Mouse (Mus musculus): ENCODE measurements at regions not wholly inside any gene's neighbourhood (a gene's known extent, or its start where the extent isn't known, plus 50 kb on each side); places are given as distances from the start of the nearest gene placed in this dataset.

GRCm38 (mm10) chr13:53903626-53904025 is 151.9 kb downstream of the Drd1 start:
- no peak overlapping the region for H3K4me2 ChIP-seq (ENCODE audit: low read depth)
- no peak for TF ChIP-seq CTCF (IDR thresholded peaks at IDR 0.05; ENCODE audit: low read depth)
- H3K36me3 ChIP-seq (ENCODE audit: insufficient read depth), result no peaks in the 10 kb centered on the region
- peak; percentile 61; the same call in 1 of the 2 replicates for ATAC-seq
- H3K9me3 ChIP-seq (ENCODE audit: low read length), result no peaks in the 10 kb centered on the region
- no peak overlapping the region for H3K27ac ChIP-seq (ENCODE audit: low read depth, low read length)
- 22% methylated on average over 7 of the region's 7 CpGs for WGBS
- H3K4me3 ChIP-seq (ENCODE audit: low read depth, low read length), result no peak overlapping the region
- no peak overlapping the region for H3K9ac ChIP-seq
- no peaks in the 10 kb centered on the region for H3K4me1 ChIP-seq (ENCODE audit: insufficient read depth)
- H3K27me3 ChIP-seq (ENCODE audit: insufficient read depth, low read length), result no peaks in the 10 kb centered on the region
- DNase-seq, result peak; percentile 24

GRCm38 (mm10) chr13:53902831-53903230 is 152.7 kb downstream of the Drd1 start:
- no peak for TF ChIP-seq CTCF (IDR thresholded peaks at IDR 0.05; ENCODE audit: low read depth)
- Histone ChIP-seq H3K36me3 (ENCODE audit: insufficient read depth) (no peaks in the 10 kb centered on the region), H3K4me2 (ENCODE audit: low read depth) (no peak overlapping the region), H3K27ac (ENCODE audit: low read depth, low read length) (no peak overlapping the region), H3K27me3 (ENCODE audit: insufficient read depth, low read length) (no peaks in the 10 kb centered on the region), H3K4me3 (ENCODE audit: low read depth, low read length) (no peak overlapping the region), H3K9me3 (ENCODE audit: low read length) (no peaks in the 10 kb centered on the region), H3K9ac (no peak overlapping the region), H3K4me1 (ENCODE audit: insufficient read depth) (no peaks in the 10 kb centered on the region)
- 60% methylated on average over 2 of the region's 2 CpGs for WGBS
- ATAC-seq, result no peak
- DNase-seq, result no peak

- DNase-seq (no peak), ATAC-seq (no peak)
- Histone ChIP-seq H3K27me3 (ENCODE audit: insufficient read depth, low read length) (no peaks in the 10 kb centered on the region), H3K9ac (no peak overlapping the region), H3K4me3 (ENCODE audit: low read depth, low read length) (no peak overlapping the region), H3K27ac (ENCODE audit: low read depth, low read length) (no peak overlapping the region), H3K4me1 (ENCODE audit: insufficient read depth) (no peaks in the 10 kb centered on the region), H3K9me3 (ENCODE audit: low read length) (no peaks in the 10 kb centered on the region), H3K36me3 (ENCODE audit: insufficient read depth) (no peaks in the 10 kb centered on the region), H3K4me2 (ENCODE audit: low read depth) (no peak overlapping the region)
- no peak for TF ChIP-seq CTCF (IDR thresholded peaks at IDR 0.05; ENCODE audit: low read depth)
- WGBS, result 77% methylated on average over 3 of the region's 3 CpGs
Observed at GRCm38 (mm10) chr13:53900406-53901025, 155.0 kb downstream of the Drd1 start.

- WGBS, result 70% methylated on average over 10 of the region's 10 CpGs
- no peak for ATAC-seq
Observed at GRCm38 (mm10) chr13:53898351-53898750, 157.2 kb downstream of the Drd1 start.

GRCm38 (mm10) chr13:53897176-53897575 is 158.3 kb downstream of the Drd1 start:
- H3K27ac ChIP-seq (ENCODE audit: low read depth, low read length), result no peak overlapping the region
- DNase-seq (no peak), ATAC-seq (no peak)
- WGBS, result 91% methylated on average over 2 of the region's 2 CpGs
- H3K36me3 ChIP-seq (ENCODE audit: insufficient read depth), result no peaks in the 10 kb centered on the region
- no peaks in the 10 kb centered on the region for H3K4me1 ChIP-seq (ENCODE audit: insufficient read depth)
- no peaks in the 10 kb centered on the region for H3K27me3 ChIP-seq (ENCODE audit: insufficient read depth, low read length)
- no peaks in the 10 kb centered on the region for H3K9me3 ChIP-seq (ENCODE audit: low read length)
- no peak overlapping the region for H3K4me3 ChIP-seq (ENCODE audit: low read depth, low read length)
- H3K4me2 ChIP-seq (ENCODE audit: low read depth), result no peak overlapping the region
- TF ChIP-seq CTCF (IDR thresholded peaks at IDR 0.05; ENCODE audit: low read depth), result no peak
- H3K9ac ChIP-seq, result no peak overlapping the region

More at GRCm38 (mm10) chr13:53898351-53898750, 157.2 kb downstream of the Drd1 start:
- no peaks in the 10 kb centered on the region for H3K36me3 ChIP-seq (ENCODE audit: insufficient read depth)
- no peaks in the 10 kb centered on the region for H3K4me1 ChIP-seq (ENCODE audit: insufficient read depth)
- no peak overlapping the region for H3K27ac ChIP-seq (ENCODE audit: low read depth, low read length)
- no peaks in the 10 kb centered on the region for H3K27me3 ChIP-seq (ENCODE audit: insufficient read depth, low read length)
- H3K9me3 ChIP-seq (ENCODE audit: low read length), result no peaks in the 10 kb centered on the region
- no peak overlapping the region for H3K4me3 ChIP-seq (ENCODE audit: low read depth, low read length)
- DNase-seq, result no peak
- TF ChIP-seq CTCF (IDR thresholded peaks at IDR 0.05; ENCODE audit: low read depth), result no peak
- H3K4me2 ChIP-seq (ENCODE audit: low read depth), result no peak overlapping the region
- no peak overlapping the region for H3K9ac ChIP-seq

- WGBS, result 97% methylated on average over 3 of the region's 3 CpGs
- no peak overlapping the region for H3K27ac ChIP-seq (ENCODE audit: low read depth, low read length)
- ATAC-seq (no peak), DNase-seq (no peak)
- no peaks in the 10 kb centered on the region for H3K27me3 ChIP-seq (ENCODE audit: insufficient read depth, low read length)
- H3K9ac ChIP-seq, result no peak overlapping the region
- TF ChIP-seq CTCF (IDR thresholded peaks at IDR 0.05; ENCODE audit: low read depth), result no peak
- no peaks in the 10 kb centered on the region for H3K9me3 ChIP-seq (ENCODE audit: low read length)
- no peaks in the 10 kb centered on the region for H3K4me1 ChIP-seq (ENCODE audit: insufficient read depth)
- H3K4me2 ChIP-seq (ENCODE audit: low read depth), result no peak overlapping the region
- no peak overlapping the region for H3K4me3 ChIP-seq (ENCODE audit: low read depth, low read length)
- no peaks in the 10 kb centered on the region for H3K36me3 ChIP-seq (ENCODE audit: insufficient read depth)
Observed at GRCm38 (mm10) chr13:53888411-53888810, 167.1 kb downstream of the Drd1 start.

- Histone ChIP-seq H3K4me1 (ENCODE audit: insufficient read depth) (no peaks in the 10 kb centered on the region; the same call in 1 of the 2 replicates), H3K9ac (no peak overlapping the region), H3K27ac (ENCODE audit: low read depth, low read length) (no peak overlapping the region), H3K4me2 (ENCODE audit: low read depth) (no peak overlapping the region), H3K36me3 (ENCODE audit: insufficient read depth) (no peaks in the 10 kb centered on the region), H3K4me3 (ENCODE audit: low read depth, low read length) (no peak overlapping the region), H3K9me3 (ENCODE audit: low read length) (no peaks in the 10 kb centered on the region), H3K27me3 (ENCODE audit: insufficient read depth, low read length) (no peaks in the 10 kb centered on the region)
- no peak for TF ChIP-seq CTCF (IDR thresholded peaks at IDR 0.05; ENCODE audit: low read depth)
- DNase-seq, result no peak
- 80% methylated on average over 10 of the region's 10 CpGs for WGBS
- peak; percentile 12; the same call in 1 of the 2 replicates for ATAC-seq
Observed at GRCm38 (mm10) chr13:53885756-53886155, 169.7 kb downstream of the Drd1 start.
